Mouse (Mus musculus): Measurements from ENCODE around the gene Themis2. TPM values are rescaled to one million over a fixed set of nuclear protein-coding genes. Genes with fewer than 3 reads are reported as not detected.

Themis2 gene
- 9.4 and 23.0 TPM in 2 replicates for total RNA-seq (2015; ENCODE audit: low replicate concordance)
- 7.8 and 10.7 TPM in 2 replicates for total RNA-seq (2017; ENCODE audit: low replicate concordance)

DNA sequence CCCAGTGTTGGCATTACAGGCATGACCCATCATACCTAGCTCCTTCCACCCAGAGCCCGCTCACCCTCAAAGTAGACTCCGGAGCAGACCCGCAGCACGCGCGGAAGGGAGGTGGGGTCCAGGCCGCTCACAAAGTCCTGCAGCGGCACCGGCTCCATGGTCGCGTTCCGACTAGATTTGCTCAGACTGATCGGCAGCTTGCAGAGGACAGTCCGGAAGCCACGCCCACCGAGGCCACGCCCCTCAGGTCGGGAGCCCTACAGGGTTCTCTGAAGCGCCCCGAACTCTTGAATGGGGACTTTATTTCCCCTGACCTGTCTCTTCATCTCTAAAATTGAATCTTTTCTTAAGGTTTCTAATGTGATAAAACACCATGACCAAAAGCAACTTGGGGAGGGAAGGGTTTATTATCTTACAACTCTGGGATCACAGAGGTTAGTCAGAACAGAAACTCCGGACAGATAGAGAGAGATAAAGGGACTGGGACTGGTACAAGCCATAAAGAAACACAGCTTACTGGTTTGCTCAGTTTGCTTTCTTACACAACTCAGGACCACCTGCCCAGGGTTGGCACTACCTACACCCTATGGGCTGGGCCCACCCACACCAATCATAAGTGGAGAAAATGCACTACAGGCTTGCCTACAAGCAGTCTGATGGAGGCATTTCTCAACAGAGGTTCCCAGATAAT lies at the start of gene Themis2:
Themis2 (minus strand) TSS at position 192 of the 691 bp plus-strand sequence.
- ATAC-seq (replicated peaks; ENCODE audit: low FRiP score, poor library complexity, severe bottlenecking): peak; percentile 92

DNA sequence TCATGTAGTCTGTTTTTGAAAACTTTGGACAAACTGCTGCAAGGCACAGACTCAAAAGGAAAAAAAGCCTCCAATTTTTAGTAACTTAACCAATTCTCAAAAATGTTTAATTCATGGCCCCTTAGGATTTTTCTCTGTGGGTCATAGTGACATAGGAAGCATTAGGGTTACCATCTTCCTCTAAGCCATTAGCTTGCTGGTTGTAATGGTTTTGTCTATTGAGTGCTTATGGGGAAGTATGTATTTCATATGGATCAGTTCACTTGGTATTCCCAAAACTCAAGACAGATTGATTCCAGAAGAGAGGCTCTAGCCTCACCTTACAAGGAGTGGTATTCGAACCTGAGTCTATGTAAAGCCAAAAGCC lies 47.5 kb upstream of the Themis2 start:
- ATAC-seq (replicated peaks; ENCODE audit: low FRiP score, poor library complexity, severe bottlenecking): no peak

DNA sequence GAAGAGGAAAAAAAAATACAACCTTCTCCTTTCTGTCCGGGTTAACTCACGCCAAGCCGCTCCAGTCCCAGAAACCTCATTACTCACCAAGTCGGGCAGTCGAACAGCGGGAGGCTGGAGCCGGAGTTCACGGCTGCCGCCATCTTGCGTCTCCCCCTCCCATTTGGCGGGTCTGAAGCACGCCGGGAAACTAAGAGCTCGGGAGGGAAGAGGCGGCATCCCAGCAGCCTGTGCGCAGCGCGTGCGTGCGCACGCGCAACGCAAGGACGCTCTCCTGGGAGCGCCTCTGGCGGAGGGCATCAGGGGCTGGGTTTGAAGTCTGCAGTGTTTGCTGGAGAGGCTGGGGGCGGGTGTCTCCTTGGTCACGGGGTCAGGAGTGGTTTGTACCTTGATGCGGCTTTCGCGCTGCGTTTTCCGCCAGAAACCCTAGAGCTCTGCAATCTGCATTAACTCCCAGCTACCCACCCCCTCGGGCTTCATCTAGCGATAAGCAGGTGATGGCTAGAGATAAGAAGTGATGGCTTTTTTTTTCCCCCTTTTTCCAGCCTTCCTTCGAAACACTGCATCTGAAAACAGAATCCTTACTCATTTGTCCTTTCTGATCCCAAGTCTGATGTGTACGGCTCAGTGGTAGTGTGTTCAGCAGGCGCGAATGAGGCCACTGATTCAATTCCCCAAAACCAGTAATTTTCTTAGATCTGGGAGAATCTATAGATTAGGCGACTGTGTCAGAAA lies 47.0 kb upstream of the Themis2 start, which contains the start of gene Ppp1r8:
Ppp1r8 (minus strand) TSS at position 200 of the 735 bp plus-strand sequence.
- ATAC-seq (replicated peaks; ENCODE audit: low FRiP score, poor library complexity, severe bottlenecking): peak; percentile 96

DNA sequence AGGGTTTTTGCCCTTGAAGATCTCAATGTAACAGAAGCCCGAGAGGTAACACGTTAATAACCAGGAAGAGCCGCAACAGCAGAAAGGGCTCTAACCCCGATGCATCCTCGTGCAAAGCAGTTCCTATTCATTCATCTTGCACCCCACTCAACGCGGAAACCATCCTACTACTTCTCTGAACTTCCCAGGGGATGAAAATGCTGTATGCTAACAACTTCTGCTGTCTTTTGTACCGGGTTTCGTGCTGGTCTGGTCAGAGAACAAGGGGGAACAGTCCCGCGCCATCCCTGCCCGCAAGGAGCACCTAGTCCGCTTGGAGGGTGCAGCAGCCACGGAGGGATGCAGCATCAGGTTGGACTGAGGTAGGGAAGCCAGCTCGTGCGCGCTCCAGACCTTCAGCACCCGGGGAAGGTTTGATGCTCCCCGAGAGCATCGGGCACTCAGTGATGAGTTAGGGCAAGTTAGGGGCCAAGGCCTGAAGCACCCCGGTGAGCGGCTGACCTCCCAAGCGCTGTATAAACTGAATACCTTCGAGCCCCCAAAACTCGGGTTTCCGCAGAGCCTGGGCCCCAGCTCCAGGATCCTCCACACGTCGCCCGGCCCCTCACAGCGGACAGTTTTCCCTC lies 46.2 kb upstream of the Themis2 start:
- ATAC-seq (replicated peaks; ENCODE audit: low FRiP score, poor library complexity, severe bottlenecking): peak; percentile 76

DNA sequence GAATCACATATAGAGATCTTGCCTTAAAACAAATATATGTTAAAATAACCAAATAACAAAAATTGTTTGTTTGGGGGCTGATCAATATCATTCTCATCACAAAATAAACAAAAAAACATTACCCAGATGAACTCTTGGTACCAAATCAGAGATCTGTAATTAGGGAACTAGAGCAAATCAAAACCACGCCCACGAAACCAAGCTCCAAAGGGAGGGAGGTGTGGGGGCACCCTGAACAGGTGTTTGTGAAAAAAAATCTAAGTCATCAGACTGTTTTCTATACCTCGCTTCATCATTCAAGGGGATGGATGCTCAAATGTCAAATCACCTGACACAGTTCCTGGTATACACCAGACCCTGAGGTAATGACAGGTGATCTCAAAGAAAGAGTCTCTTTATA lies 45.3 kb upstream of the Themis2 start:
- ATAC-seq (replicated peaks; ENCODE audit: low FRiP score, poor library complexity, severe bottlenecking): no peak

DNA sequence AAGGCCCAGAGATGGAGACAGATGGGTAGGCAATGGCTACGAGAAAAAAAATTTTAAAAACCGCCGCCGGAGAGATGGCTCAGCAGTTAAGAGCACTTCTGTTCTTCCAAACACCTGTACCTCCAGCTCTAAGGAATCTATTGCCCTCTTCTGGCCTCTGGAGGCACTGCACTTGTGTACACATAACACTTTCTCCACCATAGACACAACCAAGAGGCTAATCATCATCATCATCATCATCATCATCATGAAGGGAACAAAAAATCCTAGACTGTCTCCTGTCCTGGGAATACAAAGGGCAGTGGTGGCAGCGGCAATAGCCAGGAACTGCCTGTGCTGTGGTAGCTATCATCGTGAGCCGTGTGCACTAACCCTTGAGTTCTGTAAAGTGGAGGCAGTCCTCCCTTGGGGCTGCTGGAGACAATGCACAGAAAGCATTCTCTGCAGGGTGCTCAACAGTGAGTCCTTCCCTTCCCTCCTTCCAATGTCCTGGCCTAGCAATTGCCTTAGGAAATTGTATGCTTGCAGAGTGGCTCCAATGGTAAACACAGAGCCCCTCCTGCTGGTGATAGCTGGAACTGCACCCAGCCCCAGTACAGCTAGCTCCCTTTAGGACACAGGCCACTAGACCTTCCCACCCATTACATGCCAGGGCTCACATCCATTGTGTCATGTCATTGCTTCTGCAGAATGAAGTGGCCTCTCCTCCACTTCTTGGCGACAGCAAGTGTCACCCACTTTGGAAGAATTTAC lies 27.6 kb upstream of the Themis2 start:
- ATAC-seq (replicated peaks; ENCODE audit: low FRiP score, poor library complexity, severe bottlenecking): peak; percentile 89

DNA sequence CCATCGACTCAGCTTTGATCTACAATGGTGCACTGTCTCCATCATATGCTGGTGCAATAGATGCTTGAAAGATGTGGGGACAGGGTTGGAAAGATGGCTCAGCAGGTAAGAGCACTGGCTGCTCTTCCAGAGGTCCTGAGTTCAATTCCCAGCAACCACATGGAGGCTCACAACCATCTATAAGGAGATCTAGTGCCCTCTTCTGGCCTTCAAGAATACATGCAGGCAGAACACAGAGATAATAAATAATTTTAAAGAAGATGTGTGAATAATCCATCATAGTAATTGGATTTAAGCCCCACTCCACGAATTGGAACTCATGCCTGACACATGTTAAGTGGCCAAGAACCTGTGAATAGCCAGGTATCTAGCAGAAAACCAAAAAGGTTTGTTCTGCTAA lies 22.3 kb upstream of the Themis2 start:
- ATAC-seq (replicated peaks; ENCODE audit: low FRiP score, poor library complexity, severe bottlenecking): no peak

DNA sequence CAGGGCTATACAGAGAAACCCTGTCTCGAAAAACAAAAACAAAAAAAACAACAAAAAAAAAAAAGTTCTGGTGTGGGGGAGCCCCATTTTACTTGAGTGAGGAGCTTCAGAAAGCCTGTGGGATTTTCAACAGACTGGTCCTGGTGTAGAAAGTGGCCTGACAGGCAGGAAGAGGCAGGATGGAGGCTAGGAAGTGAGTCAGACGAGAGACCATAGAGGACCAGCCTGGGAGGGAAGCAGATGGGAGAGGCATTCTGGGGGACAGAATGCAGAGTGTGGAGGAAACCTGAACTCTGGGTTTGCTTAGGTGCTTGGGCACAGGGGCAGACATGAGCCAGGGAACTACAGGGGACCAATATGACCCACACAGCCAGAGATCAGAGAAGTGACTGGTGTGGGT lies 20.7 kb upstream of the Themis2 start:
- no peak for ATAC-seq (replicated peaks; ENCODE audit: low FRiP score, poor library complexity, severe bottlenecking)

DNA sequence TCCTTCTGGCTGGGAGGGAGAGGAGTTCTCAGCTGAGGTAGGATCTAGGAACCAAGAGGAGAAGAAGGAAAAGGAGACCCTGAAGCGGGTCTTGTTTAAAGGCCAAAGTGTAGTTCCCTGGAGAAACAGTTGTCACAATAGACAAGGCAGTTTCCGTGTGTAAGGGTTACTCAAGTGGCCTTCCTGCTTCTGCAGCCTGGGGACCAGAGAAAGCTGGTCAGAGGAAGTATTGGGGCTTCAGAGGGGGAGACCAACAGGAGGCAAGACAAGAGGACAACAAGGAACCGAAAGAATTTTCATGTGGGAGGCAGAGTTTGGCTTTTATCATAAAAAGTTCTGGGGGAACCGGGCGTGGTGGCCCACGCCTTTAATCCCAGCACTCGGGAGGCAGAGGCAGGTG lies 20.2 kb upstream of the Themis2 start:
- no peak for ATAC-seq (replicated peaks; ENCODE audit: low FRiP score, poor library complexity, severe bottlenecking)

DNA sequence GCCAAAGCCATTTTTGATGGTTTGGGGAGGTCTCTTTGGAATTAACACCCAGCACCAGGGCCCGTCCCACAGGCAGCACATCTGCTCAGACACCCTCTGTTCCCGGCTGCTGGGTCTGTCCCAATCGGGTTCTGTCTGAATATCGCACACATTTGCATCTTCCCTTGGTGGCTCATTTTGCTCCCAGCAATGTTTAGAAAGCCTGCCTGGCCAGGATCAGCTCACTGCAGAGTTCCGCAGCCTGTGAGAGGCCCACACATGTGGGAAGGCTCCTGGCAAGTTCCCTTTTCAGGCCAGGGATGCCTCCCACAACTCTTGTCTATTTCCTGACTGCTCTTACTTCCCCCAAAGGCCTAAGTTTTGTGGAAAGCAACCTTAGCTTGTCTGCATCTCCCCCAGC lies 13.4 kb upstream of the Themis2 start:
- no peak for ATAC-seq (replicated peaks; ENCODE audit: low FRiP score, poor library complexity, severe bottlenecking)

DNA sequence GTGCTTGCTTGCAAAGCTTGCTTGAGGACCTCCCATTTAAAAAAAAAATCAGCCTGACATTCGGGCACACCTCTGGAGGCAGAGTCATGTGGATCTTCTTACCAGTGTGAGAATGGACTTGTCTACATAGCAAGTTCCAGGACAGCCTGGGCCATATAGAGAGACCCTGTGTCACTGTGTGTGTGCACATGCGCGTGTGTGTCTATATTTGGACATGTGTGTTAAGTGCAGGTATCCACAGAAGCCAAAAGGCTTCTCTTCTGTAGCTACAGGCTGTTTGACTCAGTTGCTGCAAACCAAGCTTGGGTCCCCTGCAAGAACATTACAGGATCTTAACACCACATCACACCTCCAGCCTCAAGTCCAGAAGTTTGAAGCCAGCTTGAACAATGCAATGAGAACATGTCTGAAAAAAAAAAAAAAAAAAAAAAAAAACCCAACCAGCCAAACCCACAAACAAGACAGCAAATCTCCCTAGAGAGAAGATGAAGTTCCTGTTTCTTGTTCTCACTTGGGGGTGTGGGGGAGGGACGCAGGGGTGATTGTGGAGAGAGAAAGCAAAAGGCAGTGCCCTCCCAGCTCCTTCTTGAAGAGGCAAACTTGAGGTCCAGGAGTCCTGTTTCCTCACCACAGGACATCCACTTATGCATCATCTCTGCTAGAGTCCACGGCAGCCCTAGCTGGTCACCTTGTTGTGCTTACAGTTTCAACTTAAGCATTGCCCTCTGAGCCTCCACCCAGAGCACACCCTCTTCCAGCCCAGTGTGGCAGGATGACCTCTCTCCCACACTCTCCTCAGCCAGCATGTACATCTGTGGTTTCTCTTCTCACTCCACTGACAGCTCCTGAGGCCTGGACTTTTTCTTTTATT lies 11.8 kb upstream of the Themis2 start:
- no peak for ATAC-seq (replicated peaks; ENCODE audit: low FRiP score, poor library complexity, severe bottlenecking)

DNA sequence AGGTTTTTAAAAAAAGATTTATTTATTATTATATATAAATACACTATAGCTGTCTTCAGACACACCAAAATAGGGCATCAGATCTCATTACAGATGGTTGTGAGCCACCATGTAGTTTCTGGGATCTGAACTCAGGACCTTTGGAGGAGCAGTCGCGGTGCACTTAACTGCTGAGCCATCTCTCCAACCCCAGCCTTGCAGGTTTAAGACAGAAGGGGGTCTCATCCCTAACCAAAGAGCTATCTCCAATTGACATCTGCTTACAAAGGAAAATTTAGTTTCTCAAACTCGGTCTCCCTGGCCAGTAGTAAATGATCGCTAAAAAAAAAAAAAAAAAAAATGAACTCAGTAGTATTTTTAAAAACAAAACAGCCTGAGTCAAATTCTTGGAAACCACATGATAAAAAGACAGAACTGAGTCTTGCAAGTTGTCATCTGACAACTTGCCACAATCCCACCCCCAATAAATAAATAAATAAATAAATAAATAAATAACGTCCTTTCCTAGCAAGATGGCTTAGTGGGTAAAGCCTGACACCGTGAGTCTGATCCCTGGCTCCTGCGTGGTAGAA lies 10.5 kb upstream of the Themis2 start:
- ATAC-seq (replicated peaks; ENCODE audit: low FRiP score, poor library complexity, severe bottlenecking): no peak

DNA sequence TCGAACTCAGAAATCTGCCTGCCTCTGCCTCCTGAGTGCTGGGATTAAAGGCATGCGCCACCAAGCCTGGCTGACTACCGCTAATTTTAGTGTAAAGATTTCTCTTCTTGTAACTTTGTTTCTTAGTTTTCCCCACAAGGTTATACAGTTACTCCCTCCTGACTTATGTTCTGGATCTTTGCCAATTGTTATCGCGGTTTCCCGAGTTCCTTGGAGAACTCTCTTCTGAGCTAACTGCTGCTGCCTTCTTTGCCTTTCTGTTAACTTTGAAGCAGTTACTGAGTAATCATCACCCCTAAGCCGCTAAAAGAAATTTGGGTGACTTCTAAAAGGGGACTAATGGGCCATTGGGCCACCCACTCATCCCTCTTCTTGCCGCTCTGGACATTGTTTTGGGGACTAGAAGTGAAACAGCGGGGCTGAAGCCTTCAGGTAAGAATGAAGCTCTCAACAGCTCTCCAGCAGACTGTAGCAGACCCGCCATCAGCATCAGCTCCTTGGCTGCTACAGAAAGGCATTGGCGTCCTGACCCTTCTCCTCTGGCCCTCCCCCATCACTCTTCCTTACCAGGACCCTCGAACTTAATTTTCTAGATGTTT lies 9.5 kb upstream of the Themis2 start:
- ATAC-seq (replicated peaks; ENCODE audit: low FRiP score, poor library complexity, severe bottlenecking): peak; percentile 60

DNA sequence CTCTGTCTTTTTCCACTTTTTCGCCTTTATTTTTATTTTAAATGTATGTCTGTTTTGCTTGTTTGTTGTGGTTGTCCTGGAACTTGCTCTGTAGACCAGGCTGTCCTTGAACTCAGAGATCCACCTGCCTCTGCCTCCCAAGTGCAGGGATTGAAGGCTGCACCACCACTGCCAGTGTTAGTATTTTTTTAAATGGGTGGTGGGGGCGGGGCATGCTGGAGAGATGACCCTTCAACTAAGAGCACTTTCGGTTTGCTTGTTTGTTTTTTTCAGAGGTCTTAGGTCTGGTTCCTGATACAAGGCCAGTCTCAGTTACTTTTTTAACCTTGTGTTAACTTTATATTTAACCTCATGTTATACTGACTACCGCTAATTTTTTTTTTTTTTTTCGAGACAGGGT lies 9.0 kb upstream of the Themis2 start:
- ATAC-seq (replicated peaks; ENCODE audit: low FRiP score, poor library complexity, severe bottlenecking): no peak

DNA sequence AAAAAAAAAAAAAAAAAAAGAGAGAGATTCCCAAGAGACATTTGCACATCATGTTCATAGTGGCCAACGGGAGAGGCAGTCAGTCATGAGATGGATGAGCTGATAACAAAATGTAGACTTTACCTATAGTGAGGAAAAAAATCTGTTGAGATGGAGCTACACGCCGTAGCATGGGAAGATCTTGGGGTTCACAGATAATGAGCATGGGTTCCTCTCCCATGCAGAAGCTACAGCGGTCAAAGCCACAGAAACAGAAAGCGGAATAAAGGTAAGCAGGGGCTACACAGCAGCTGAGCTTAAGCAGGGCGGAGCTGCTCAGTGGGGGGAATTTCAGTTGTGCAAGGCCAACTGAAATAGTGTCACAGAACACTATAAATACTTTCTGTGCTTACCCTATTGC lies 8.1 kb upstream of the Themis2 start:
- no peak for ATAC-seq (replicated peaks; ENCODE audit: low FRiP score, poor library complexity, severe bottlenecking)

DNA sequence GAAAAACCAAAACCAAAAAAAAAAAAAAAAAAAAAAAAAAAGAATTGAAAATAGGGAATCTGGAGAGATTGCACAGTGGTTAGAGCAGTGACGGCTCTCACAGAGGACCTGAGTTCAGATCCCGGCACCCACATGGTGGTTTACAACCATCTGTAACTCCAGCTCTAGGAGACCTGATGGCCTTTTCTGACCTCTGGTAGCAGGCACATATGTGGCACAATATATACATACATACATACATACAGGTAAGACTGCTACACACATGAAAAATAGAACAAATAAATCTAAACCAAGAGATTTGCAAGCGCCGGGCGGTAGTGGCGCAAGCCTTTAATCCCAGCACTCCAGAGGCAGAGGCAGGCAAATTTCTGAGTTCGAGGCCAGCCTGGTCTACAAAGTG lies 7.7 kb upstream of the Themis2 start:
- no peak for ATAC-seq (replicated peaks; ENCODE audit: low FRiP score, poor library complexity, severe bottlenecking)

DNA sequence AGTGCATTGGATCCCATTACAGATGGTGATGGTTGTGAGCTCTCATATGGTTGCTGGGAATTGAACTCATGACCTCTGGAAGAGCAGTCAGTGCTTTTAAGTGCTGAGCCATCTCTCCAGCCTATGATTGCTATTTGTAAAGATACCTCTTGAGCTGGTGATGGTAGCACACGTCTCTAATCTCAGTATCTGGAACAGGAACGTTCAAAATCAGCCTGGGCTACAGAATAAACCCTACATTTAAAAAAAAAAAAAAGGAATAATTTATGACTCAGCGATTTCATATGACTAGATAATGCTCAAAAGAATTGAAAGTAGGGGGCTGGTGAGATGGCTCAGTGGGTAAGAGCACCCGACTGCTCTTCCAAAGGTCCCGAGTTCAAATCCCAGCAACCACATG lies 7.0 kb upstream of the Themis2 start:
- no peak for ATAC-seq (replicated peaks; ENCODE audit: low FRiP score, poor library complexity, severe bottlenecking)

DNA sequence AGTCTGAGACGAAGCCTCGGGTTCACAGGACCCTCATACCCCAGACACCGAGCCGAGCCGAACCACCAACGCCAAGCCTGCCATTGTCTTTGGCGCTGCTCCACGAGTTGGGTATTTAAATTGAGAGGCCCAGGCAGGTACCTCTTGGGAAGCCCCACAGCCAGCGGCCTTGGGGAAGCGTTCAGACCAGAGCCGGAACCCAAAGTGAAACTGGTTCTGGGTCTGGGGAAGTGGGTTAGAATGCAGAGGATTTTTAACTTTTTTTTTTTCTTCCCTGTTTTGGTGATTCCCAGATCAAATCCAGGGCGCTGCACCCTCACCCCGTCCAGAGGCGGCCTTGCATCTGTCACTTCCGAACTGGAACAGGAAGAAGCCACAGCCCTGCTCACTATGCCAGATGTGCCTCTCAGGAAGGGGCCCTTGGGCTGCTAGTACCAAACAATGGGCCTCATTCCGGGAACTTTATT lies 6.0 kb upstream of the Themis2 start:
- peak; percentile 31; the same call in 1 of the 2 replicates for ATAC-seq (replicated peaks; ENCODE audit: low FRiP score, poor library complexity, severe bottlenecking)
